Mouse (Mus musculus) myocyte (in vitro differentiated cells): ENCODE data around the gene Rxylt1. TPM values are rescaled to one million over a fixed set of nuclear protein-coding genes. Genes with fewer than 3 reads are reported as not detected.

Source experiments
- H3K27me3 ChIP-seq: one replicate; pipeline ENCODE4 v1.6.1; 2011; ENCODE audit not compliant: control insufficient read depth, insufficient read depth, insufficient read length
- H3K36me3 ChIP-seq: one replicate; pipeline ENCODE4 v1.6.1; 2011; ENCODE audit not compliant: control insufficient read depth, insufficient read depth
- H3K4me2 ChIP-seq: one replicate; pipeline ENCODE4 v1.6.1; 2011; ENCODE audit warnings: low read depth, control low read depth
- H3K4me3 ChIP-seq: one replicate; pipeline ENCODE4 v1.5.1; 2011; ENCODE audit warnings: mild to moderate bottlenecking, control low read depth, moderate library complexity
- H3K79me2 ChIP-seq: one replicate; pipeline ENCODE4 v1.6.1; 2011; ENCODE audit not compliant: control insufficient read depth, insufficient read depth
- H3ac ChIP-seq: one replicate; pipeline ENCODE4 v1.6.1; 2011; ENCODE audit not compliant: control insufficient read depth, insufficient read length
- CEBPB ChIP-seq: IDR thresholded peaks from 2 replicates; pipeline ENCODE4 v1.6.1; 2011; ENCODE audit warnings: mild to moderate bottlenecking, moderate library complexity; ENCODE audit not compliant: poor library complexity, insufficient read depth, severe bottlenecking
- E2F4 ChIP-seq: IDR thresholded peaks from one replicate; pipeline ENCODE4 v1.6.1; 2011; ENCODE audit warnings: mild to moderate bottlenecking, control low read depth, moderate library complexity; ENCODE audit not compliant: insufficient read depth
- MAX ChIP-seq: IDR thresholded peaks from one replicate; pipeline ENCODE4 v1.6.1; 2011; ENCODE audit warnings: low read depth, mild to moderate bottlenecking, control low read depth
- MYOD1 ChIP-seq, 3 experiments: IDR thresholded peaks; one replicate each; pipeline ENCODE4 v1.6.1; 2011; ENCODE audit warnings: control low read depth in 2 of 3, low read depth in 2 of 3, mild to moderate bottlenecking in 2 of 3, moderate library complexity in 1 of 3; ENCODE audit not compliant: insufficient read length in 2 of 3, control insufficient read depth in 1 of 3
- MYOG ChIP-seq, 3 experiments: IDR thresholded peaks; one replicate each; pipeline ENCODE4 v1.6.1; 2011; ENCODE audit warnings: control low read depth in 2 of 3, low read depth in 2 of 3, mild to moderate bottlenecking in 2 of 3; ENCODE audit not compliant: insufficient read length in 2 of 3, control insufficient read depth in 1 of 3, insufficient read depth in 1 of 3
- POLR2A ChIP-seq: IDR thresholded peaks from one replicate; pipeline ENCODE4 v1.6.1; 2011; ENCODE audit warnings: low read depth, mild to moderate bottlenecking, control low read depth, moderate library complexity; ENCODE audit not compliant: insufficient read length
- POLR2AphosphoS2 ChIP-seq: IDR thresholded peaks from one replicate; pipeline ENCODE4 v1.6.1; 2011; ENCODE audit warnings: low read depth, control low read depth; ENCODE audit not compliant: insufficient read length
- REST ChIP-seq: IDR thresholded peaks from one replicate; pipeline ENCODE4 v1.6.1; 2011; ENCODE audit warnings: mild to moderate bottlenecking, control low read depth, moderate library complexity; ENCODE audit not compliant: insufficient read depth, insufficient read length
- SRF ChIP-seq: IDR thresholded peaks from one replicate; pipeline ENCODE4 v1.6.1; 2011; ENCODE audit warnings: low read depth; ENCODE audit not compliant: control insufficient read depth, insufficient read length
- TCF12 ChIP-seq: IDR thresholded peaks from one replicate; pipeline ENCODE4 v1.6.1; 2011; ENCODE audit warnings: mild to moderate bottlenecking, control low read depth; ENCODE audit not compliant: poor library complexity, insufficient read depth, severe bottlenecking
- TCF3 ChIP-seq: IDR thresholded peaks from one replicate; pipeline ENCODE4 v1.6.1; 2011; ENCODE audit warnings: low read depth, control low read depth; ENCODE audit not compliant: insufficient read length
- USF1 ChIP-seq: IDR thresholded peaks from one replicate; pipeline ENCODE4 v1.6.1; 2011; ENCODE audit warnings: low read depth, mild to moderate bottlenecking, control low read depth, moderate library complexity
- polyA plus RNA-seq: library from polyadenylated mRNA; unstranded; fragments of >200 nt; fragmentation: generic; extraction: Trizol; gene quantifications from one replicate; pipeline ENCODE4 v1.2.1, GENCODE M21; 2012; ENCODE audit warnings: missing spikeins

Rxylt1 gene
- polyA plus RNA-seq, 1 experiment = 27.8 TPM

DNA sequence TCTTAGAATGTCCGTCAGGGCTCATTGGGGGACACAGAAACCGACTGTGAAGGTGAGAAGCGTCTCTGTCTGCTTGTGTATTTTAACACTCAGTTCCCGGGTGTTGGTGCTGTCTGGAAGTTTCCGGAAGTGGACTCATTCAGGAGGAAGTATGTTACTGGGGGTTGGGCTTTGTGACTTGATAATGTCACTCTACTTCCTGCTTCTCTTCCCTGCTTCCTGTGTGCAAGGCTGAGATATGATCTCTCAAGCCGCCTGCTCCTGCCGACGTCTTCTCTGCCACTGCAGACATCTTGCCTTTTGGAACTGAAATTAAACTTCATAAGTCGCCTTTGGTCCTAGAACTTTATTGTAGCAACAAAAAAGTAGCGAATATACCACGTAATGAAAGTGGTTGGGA, 19.5 kb upstream of the Rxylt1 start:
- no peaks in the 10 kb centered on the region for H3K27me3 ChIP-seq
- H3K79me2 ChIP-seq = no peaks in the 10 kb centered on the region
- TF ChIP-seq TCF12 (no peak), REST (no peak), POLR2A (no peak), USF1 (no peak), CEBPB (no peak), POLR2AphosphoS2 (no peak), TCF3 (no peak), MAX (no peak), SRF (no peak), MYOG (IDR thresholded peaks at IDR 0.05; ENCODE audit: control insufficient read depth in 1 of 3, insufficient read depth in 1 of 3, insufficient read length in 2 of 3, low read depth in 2 of 3) (no peak), E2F4 (no peak), MYOD1 (IDR thresholded peaks at IDR 0.05; ENCODE audit: control insufficient read depth in 1 of 3, insufficient read length in 2 of 3, low read depth in 2 of 3) (no peak)
- no peak overlapping the region for H3K4me2 ChIP-seq
- no peak overlapping the region for H3K4me3 ChIP-seq
- no peak overlapping the region for H3ac ChIP-seq
- H3K36me3 ChIP-seq = no peaks in the 10 kb centered on the region

DNA sequence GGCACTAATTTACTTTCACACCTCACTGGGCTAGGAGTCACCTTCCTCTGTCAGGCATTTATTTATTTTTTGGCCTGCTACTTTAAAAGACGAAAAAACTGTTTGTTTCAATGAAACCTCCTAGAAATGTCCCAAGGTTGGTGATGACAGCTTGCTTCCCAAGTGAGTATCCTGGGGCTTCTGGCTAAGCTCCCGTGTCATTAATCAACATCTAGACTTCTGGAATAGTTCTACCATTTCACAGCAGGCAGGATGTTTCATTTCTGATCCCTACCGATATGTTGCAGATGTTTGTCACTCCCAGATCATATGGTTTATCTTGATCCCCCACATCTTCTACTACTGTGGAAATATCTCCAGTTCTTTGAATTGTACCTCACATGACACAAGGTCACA, 9.5 kb upstream of the Rxylt1 start:
- Histone ChIP-seq H3K4me2 (no peak overlapping the region), H3ac (no peak overlapping the region), H3K79me2 (no peaks in the 10 kb centered on the region), H3K4me3 (no peak overlapping the region), H3K27me3 (no peaks in the 10 kb centered on the region), H3K36me3 (no peaks in the 10 kb centered on the region)
- no peak for TF ChIP-seq MYOD1 (IDR thresholded peaks at IDR 0.05; ENCODE audit: control insufficient read depth in 1 of 3, insufficient read length in 2 of 3, low read depth in 2 of 3)
- TF ChIP-seq MAX = no peak
- no peak for TF ChIP-seq POLR2AphosphoS2
- TF ChIP-seq USF1 = no peak
- no peak for TF ChIP-seq REST

DNA sequence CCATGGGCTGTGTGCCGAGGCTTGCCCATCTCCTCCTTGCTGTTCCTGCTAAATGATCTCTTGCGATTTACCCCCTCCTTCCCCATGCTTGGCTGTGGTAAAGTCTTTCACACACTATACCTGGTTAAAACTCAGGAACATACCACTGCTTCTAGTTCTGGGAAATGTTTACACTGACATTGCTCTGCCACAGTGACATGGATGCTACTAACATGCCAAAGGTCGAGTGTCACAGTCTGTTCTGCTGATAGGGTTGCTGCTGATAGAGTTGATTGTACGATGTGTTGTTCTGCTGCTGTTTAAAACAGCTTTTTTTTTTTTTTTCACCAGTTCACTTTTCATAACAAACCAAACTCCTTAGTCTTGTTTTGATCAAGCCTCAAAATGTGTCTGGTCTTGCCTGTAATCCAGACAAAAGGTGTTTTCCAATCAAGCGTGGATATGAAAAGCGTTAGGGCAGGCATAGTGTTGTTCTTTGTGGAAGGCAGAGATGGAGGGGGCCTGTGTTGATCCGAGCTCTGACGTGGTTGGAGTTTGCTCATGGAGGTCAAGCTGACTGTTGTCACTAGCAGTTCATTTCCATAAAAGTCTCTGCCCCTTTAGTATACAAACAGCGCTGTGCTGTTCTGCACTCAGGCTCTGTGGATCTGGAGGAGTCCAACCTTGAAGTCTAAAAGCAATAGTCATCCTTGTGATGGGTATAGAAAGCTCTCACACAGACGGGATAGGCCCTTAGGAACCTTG, 8.9 kb upstream of the Rxylt1 start:
- Histone ChIP-seq H3K36me3 (no peaks in the 10 kb centered on the region), H3K27me3 (no peaks in the 10 kb centered on the region), H3K4me2 (no peak overlapping the region), H3K4me3 (no peak overlapping the region), H3K79me2 (no peaks in the 10 kb centered on the region), H3ac (no peak overlapping the region)
- TF ChIP-seq TCF3 = no peak
- no peak for TF ChIP-seq POLR2AphosphoS2
- no peak for TF ChIP-seq MAX
- no peak for TF ChIP-seq MYOD1 (IDR thresholded peaks at IDR 0.05; ENCODE audit: control insufficient read depth in 1 of 3, insufficient read length in 2 of 3, low read depth in 2 of 3)
- no peak for TF ChIP-seq TCF12
- TF ChIP-seq MYOG (IDR thresholded peaks at IDR 0.05; ENCODE audit: control insufficient read depth in 1 of 3, insufficient read depth in 1 of 3, insufficient read length in 2 of 3, low read depth in 2 of 3) = no peak
- no peak for TF ChIP-seq REST

DNA sequence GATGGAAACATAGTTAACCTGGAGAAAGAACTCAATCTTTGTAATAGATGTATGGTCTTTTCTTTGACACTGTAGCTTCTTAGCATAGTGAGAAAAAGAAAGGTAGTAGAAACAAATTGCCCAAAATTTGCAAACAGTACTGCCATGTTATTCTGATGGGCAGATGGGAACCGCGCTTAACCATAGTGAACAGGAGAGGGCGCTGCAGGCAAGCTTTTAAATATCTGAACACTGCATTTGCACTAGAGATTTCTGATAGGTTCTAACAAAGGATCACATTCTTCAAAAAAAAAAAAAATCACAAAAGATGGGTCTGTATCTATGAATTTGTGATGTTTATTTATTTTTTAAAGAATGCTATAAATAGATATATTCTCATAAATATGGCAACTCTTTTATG, 8.2 kb upstream of the Rxylt1 start:
- Histone ChIP-seq H3K79me2 (no peaks in the 10 kb centered on the region), H3ac (no peak overlapping the region), H3K27me3 (no peaks in the 10 kb centered on the region), H3K36me3 (no peaks in the 10 kb centered on the region), H3K4me2 (no peak overlapping the region), H3K4me3 (no peak overlapping the region)
- no peak for TF ChIP-seq MYOG (IDR thresholded peaks at IDR 0.05; ENCODE audit: control insufficient read depth in 1 of 3, insufficient read depth in 1 of 3, insufficient read length in 2 of 3, low read depth in 2 of 3)

DNA sequence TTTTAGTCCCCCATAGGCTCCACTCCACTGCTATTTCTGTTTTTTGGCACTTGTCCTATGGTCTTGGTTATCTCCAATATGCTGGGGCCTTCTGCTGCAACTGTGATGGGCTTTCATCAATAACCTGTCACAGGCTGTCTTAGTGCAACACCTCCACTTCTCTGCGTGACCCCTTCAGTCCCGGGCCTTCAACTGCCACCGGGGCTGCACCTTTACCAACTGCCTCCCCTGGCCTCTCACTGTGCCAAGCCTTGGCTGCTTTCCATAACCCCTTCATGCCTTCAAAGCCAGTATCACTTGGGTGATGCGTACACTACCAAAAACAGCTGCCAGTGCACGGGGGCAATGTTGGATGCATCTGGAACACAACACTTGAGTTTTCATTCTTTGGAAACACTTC, 5.5 kb upstream of the Rxylt1 start:
- no peak overlapping the region for H3ac ChIP-seq
- no peak overlapping the region for H3K4me2 ChIP-seq
- H3K27me3 ChIP-seq = no peaks in the 10 kb centered on the region
- TF ChIP-seq TCF12 = no peak
- TF ChIP-seq POLR2AphosphoS2 = no peak
- no peak for TF ChIP-seq POLR2A
- TF ChIP-seq TCF3 = no peak
- H3K36me3 ChIP-seq = no peaks in the 10 kb centered on the region
- H3K79me2 ChIP-seq = no peaks in the 10 kb centered on the region
- no peak overlapping the region for H3K4me3 ChIP-seq
